Mouse (Mus musculus): ENCODE results near the gene Aifm1. TPM values are rescaled to one million over a fixed set of nuclear protein-coding genes. Genes with fewer than 3 reads are reported as not detected.

Gene Aifm1
- polyA plus RNA-seq, 1 experiment, result 121 TPM

Other genes with a start within 250 kb of the Aifm1 start
- gene Bcorl1, start 172.2 kb downstream of the Aifm1 start, polyA plus RNA-seq (2012; ENCODE audit: insufficient read depth, insufficient read length, missing spikeins), result 4.0 and 8.8 TPM in 2 replicates
- 1.9 and 2.6 TPM in 2 replicates for gene Elf4, start 50.4 kb downstream of the Aifm1 start, polyA plus RNA-seq (2012; ENCODE audit: insufficient read depth, insufficient read length, missing spikeins)
- gene Rab33a, start 5.7 kb upstream of the Aifm1 start, polyA plus RNA-seq (2012; ENCODE audit: insufficient read depth, insufficient read length, missing spikeins), result not detected in 2 replicates
- gene Zfp280c, start 80.9 kb upstream of the Aifm1 start, polyA plus RNA-seq (2012; ENCODE audit: insufficient read depth, insufficient read length, missing spikeins), result 7.6 and 8.9 TPM in 2 replicates
- 2.0 and 5.5 TPM in 2 replicates for gene Slc25a14, start 109.8 kb upstream of the Aifm1 start, polyA plus RNA-seq (2012; ENCODE audit: insufficient read depth, insufficient read length, missing spikeins)
- gene Gpr119, start 160.9 kb upstream of the Aifm1 start, polyA plus RNA-seq (2012; ENCODE audit: insufficient read depth, insufficient read length, missing spikeins), result not detected in 2 replicates
- gene Rbmx2, start 181.4 kb upstream of the Aifm1 start, polyA plus RNA-seq (2012; ENCODE audit: insufficient read depth, insufficient read length, missing spikeins), result 3.3 and 4.3 TPM in 2 replicates

All from brown adipose tissue, adult 24 weeks (tissue).